Mouse (Mus musculus) testis, adult 2 months (tissue): ENCODE data around the gene Elmo2. TPM values are rescaled to one million over a fixed set of nuclear protein-coding genes. Genes with fewer than 3 reads are reported as not detected.

Experiments used
- H3K27ac ChIP-seq: fragments of 200-500 bp; 2 replicates; pipeline ENCODE4 v1.5.1; 2012; ENCODE audit warnings: low read depth, low read length; ENCODE audit not compliant: control insufficient read depth, insufficient read depth
- H3K27me3 ChIP-seq: fragments of 200-500 bp; 2 replicates; pipeline ENCODE4 v1.6.1; 2012; ENCODE audit warnings: mild to moderate bottlenecking, low read length, moderate library complexity; ENCODE audit not compliant: control insufficient read depth, insufficient read depth
- H3K36me3 ChIP-seq: fragments of 200-500 bp; 2 replicates; pipeline ENCODE4 v1.6.1; 2012; ENCODE audit warnings: mild to moderate bottlenecking, low read length; ENCODE audit not compliant: control insufficient read depth, insufficient read depth
- H3K4me1 ChIP-seq: fragments of 200-500 bp; 2 replicates; pipeline ENCODE4 v1.6.1; 2012; ENCODE audit warnings: low read length; ENCODE audit not compliant: control insufficient read depth, insufficient read depth
- H3K4me3 ChIP-seq: fragments of 200-500 bp; 2 replicates; pipeline ENCODE4 v1.5.1; 2012; ENCODE audit warnings: low read depth, mild to moderate bottlenecking, low read length, moderate library complexity, mixed read lengths; ENCODE audit not compliant: control insufficient read depth
- CTCF ChIP-seq: fragments of 200-500 bp; IDR thresholded peaks from 2 replicates; pipeline ENCODE4 v1.5.1; 2012; ENCODE audit warnings: low read depth, mild to moderate bottlenecking, inconsistent platforms, low read length, moderate library complexity; ENCODE audit not compliant: control insufficient read depth, insufficient read depth, insufficient replicate concordance
- POLR2A ChIP-seq: fragments of 200-500 bp; IDR thresholded peaks from 2 replicates; pipeline ENCODE4 v1.6.1; 2012; ENCODE audit warnings: low read depth, mild to moderate bottlenecking, inconsistent platforms, low read length, moderate library complexity; ENCODE audit not compliant: control insufficient read depth
- polyA plus RNA-seq: library from polyadenylated mRNA; depleted of rRNA; stranded (reverse); fragments of >200 nt; gene quantifications from 2 replicates; pipeline ENCODE4 v1.2.3, GENCODE M21; 2012

Elmo2 gene
- polyA plus RNA-seq, 1 experiment = 13.8 TPM

DNA sequence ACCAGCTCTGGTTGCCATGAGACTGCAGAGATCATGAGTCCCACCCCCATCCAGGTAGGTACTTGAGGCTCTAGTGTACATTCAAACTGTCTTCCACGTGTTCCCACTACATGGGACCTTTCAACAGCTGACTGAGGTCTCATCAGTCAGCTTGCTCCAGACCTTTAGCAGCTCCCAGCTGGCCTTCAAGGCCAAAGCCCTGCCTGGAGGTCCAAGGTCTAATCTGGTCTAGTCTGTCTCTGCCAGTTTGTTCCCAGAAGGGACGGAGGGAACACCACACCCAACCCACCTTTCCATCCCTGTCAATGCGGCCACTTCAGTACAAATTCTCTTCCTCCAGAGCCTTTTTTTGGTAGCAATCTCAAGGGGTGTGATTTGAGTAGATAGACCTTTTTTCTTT is 42.6 kb downstream of the Elmo2 start:
- H3K4me1 ChIP-seq = peaks cover 10% of the 10 kb centered on the region
- no peak overlapping the region for H3K4me3 ChIP-seq
- TF ChIP-seq POLR2A (no peak), CTCF (no peak)
- H3K27me3 ChIP-seq = no peaks in the 10 kb centered on the region
- H3K27ac ChIP-seq = no peak overlapping the region
- no peaks in the 10 kb centered on the region; the same call in 1 of the 2 replicates for H3K36me3 ChIP-seq

DNA sequence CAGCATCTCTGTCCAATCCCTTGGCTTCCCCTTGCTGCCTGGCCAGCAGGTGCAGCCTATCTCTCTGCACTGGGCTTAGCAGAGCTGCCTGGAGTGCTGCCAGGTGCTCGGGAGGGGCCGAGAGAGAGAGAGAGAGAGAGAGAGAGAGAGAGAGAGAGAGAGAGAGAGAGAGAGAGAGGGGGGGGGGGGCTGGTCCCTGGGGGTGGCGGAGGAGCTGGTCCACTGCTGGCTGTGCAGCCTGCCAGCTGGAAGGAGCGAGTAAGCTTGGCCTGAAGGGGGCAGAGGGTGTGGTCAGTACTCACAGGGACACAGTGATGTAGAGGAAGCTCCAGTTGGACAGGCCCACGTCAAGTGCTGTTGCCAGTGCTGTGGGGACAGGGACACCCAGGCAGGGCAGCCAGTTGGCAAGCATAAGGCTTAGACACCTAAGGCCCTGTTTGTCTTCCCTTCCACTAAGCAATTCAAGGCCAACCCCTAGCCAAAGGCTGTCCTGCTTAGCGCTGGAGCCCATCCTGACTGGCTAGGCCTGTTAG is 44.4 kb downstream of the Elmo2 start:
- TF ChIP-seq CTCF (no peak), POLR2A (no peak)
- Histone ChIP-seq H3K4me1 (peaks cover 3% of the 10 kb centered on the region), H3K27ac (no peak overlapping the region), H3K4me3 (no peak overlapping the region), H3K36me3 (peaks cover 3% of the 10 kb centered on the region; the same call in 1 of the 2 replicates), H3K27me3 (no peaks in the 10 kb centered on the region)

DNA sequence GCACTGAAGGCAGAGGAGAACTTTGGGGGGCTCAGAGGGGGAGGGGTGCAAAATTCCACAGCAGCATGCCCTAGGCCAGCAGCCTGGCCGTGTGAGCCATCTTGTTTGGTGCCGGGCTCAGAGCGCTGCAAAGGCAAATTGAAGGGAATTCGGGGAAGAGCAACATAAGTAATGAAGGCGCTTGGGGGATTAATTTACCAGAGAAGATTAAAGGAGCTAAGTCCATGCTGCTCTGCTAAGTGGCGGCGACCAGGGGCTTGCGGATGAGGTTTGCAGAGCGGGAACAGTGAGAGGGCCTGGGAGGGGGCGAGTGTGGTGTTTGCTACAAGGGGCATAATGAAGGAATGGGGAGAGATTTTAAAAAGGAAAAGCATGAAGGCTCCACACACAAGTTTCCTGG is 46.9 kb downstream of the Elmo2 start:
- H3K4me1 ChIP-seq = no peaks in the 10 kb centered on the region
- H3K27ac ChIP-seq = no peak overlapping the region
- peaks cover 4% of the 10 kb centered on the region; the same call in 1 of the 2 replicates for H3K36me3 ChIP-seq
- H3K27me3 ChIP-seq = no peaks in the 10 kb centered on the region
- no peak for TF ChIP-seq CTCF
- TF ChIP-seq POLR2A = no peak
- no peak overlapping the region for H3K4me3 ChIP-seq

DNA sequence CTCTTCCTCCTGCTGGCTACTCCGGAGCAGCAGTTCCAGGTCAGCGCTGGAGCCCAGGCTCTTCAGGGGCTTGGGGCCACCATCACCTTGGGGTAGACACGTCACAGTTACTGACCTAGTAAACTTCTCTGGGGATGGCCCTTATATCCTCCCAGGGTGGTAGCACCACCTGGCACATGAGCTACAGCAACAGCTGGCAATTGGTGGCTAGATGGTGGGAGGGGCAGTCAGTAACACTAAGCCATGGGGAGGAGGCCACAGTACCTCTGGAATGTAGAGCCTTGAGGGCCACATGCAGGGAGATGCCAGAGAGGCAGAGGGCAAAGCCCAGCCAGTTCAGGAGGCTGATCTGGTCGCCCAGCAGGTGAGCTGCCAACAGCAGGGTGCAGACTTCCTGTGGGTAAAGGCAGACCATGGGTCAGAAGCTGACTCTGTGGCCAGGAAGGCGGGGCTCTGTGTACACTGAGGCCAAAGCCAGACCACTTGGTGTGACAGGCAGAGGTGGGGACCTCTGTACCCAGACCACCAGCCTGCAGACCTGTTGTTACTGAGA is 49.0 kb downstream of the Elmo2 start:
- peaks cover 4% of the 10 kb centered on the region; the same call in 1 of the 2 replicates for H3K36me3 ChIP-seq
- no peak overlapping the region for H3K27ac ChIP-seq
- peak overlapping the region; percentile 75 for H3K4me3 ChIP-seq
- no peaks in the 10 kb centered on the region for H3K4me1 ChIP-seq
- no peak for TF ChIP-seq CTCF
- no peak for TF ChIP-seq POLR2A
- H3K27me3 ChIP-seq = no peaks in the 10 kb centered on the region

DNA sequence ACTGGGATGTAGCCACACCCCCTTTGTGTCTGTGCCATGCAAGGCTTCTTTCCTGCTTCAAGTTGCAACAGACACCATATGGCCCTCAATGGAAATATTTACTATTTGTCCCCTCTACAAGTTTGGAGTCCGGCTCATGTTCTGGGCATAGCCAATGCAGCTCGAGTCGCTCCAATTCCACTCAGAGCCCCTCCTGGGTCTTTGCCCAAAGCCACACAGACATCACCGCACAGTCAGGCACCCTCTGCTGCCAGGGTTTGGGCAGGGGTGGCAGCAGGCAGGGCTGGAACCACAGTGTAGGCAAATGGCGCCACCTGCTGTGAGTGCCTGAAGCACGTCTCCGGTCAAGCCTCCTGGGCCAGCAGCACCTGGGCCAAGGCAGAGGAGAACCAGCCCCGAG is 50.5 kb downstream of the Elmo2 start:
- Histone ChIP-seq H3K4me1 (no peaks in the 10 kb centered on the region), H3K27me3 (no peaks in the 10 kb centered on the region), H3K27ac (no peak overlapping the region), H3K4me3 (no peak overlapping the region), H3K36me3 (peaks cover 4% of the 10 kb centered on the region; the same call in 1 of the 2 replicates)
- no peak for TF ChIP-seq POLR2A
- TF ChIP-seq CTCF = peak; percentile 73; the same call in 1 of the 2 replicates

DNA sequence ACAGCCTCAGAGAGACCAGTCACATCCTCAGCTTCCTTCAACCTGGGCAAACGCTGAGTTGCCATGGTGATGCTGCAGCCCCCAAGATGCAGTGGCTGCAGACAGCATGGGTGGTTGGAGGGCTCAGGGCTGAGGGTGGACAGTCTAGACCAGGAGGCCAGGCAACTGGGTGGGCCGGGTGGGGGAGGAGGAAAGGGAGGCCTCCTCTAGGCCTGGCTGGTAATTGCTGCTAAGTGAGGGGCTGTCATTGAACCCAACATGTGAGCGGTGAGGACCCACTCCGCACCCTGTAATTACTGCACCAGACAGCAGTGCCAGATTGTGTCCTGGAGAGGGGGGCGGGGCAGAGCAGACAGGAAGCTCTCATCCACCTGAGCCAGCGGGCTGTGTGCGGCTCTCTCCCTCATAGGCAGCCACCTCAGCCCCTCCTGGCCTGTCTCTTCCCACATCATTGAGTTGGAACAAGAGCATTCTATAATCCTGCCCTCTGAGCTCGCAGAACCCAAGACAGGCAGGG is 51.1 kb downstream of the Elmo2 start:
- H3K4me1 ChIP-seq = no peaks in the 10 kb centered on the region
- TF ChIP-seq POLR2A = no peak
- no peak for TF ChIP-seq CTCF
- peaks cover 4% of the 10 kb centered on the region; the same call in 1 of the 2 replicates for H3K36me3 ChIP-seq
- no peaks in the 10 kb centered on the region for H3K27me3 ChIP-seq
- H3K27ac ChIP-seq = no peak overlapping the region
- H3K4me3 ChIP-seq = no peak overlapping the region

DNA sequence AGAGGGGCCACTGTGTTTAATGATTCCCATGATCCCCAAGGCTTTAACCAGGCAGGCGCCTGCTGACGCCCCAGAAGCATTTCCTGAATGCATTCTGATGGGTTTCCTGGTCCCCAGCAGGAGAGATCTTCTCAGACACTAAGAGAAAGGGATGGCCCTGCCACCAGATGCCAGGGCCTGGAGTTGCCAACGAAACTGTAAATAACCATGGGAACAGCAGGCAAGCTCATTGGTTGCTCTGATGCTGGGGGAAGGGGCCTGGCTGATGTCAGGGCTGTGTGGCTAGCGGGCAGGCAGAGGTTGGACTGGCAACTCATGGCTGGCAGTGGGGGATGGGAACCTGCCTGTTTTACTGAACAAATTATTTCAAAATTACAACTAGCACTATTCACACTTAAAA is 52.7 kb downstream of the Elmo2 start:
- H3K27ac ChIP-seq = no peak overlapping the region
- H3K4me3 ChIP-seq = no peak overlapping the region
- peaks cover 4% of the 10 kb centered on the region; the same call in 1 of the 2 replicates for H3K36me3 ChIP-seq
- H3K27me3 ChIP-seq = no peaks in the 10 kb centered on the region
- no peaks in the 10 kb centered on the region for H3K4me1 ChIP-seq
- no peak for TF ChIP-seq CTCF
- no peak for TF ChIP-seq POLR2A
